Mouse (Mus musculus) right cerebral cortex, postnatal 10 days (tissue): ENCODE data around the gene Dzank1.

Experiments used
- DNase-seq, 2 experiments: peaks; one replicate each; pipeline ENCODE4 v3.0.0; 2021; ENCODE audit warnings: low spot score in 2 of 2

Gene Dzank1

GRCm38 (mm10) chr2:144526981-144527820, at the start of gene Dzank1, which contains the start of gene Polr3f:
Dzank1 (minus strand) TSS chr2:144527414.
Polr3f (plus strand) TSS chr2:144527718.
- DNase-seq: peak; percentile 98

- peak; percentile 98 to 99 for DNase-seq
Measured at GRCm38 (mm10) chr2:144555820-144556552, 28.8 kb upstream of the Dzank1 start, which contains the start of gene Sec23b. Sec23b (plus strand) TSS chr2:144556229.

- DNase-seq: no peak
Measured at GRCm38 (mm10) chr2:144555286-144555819, 28.1 kb upstream of the Dzank1 start.

- no peak for DNase-seq
Measured at GRCm38 (mm10) chr2:144553905-144554304, 26.7 kb upstream of the Dzank1 start.

GRCm38 (mm10) chr2:144550529-144550928, 23.3 kb upstream of the Dzank1 start, which contains the start of gene Rbbp9:
Rbbp9 (minus strand) TSS chr2:144550869.
- peak; percentile 82 to 89 for DNase-seq

GRCm38 (mm10) chr2:144547559-144547958, 20.3 kb upstream of the Dzank1 start:
- no peak for DNase-seq

- DNase-seq: no peak
Measured at GRCm38 (mm10) chr2:144545481-144545880, 18.3 kb upstream of the Dzank1 start.

GRCm38 (mm10) chr2:144545061-144545460, 17.8 kb upstream of the Dzank1 start:
- no peak for DNase-seq

GRCm38 (mm10) chr2:144544630-144545029, 17.4 kb upstream of the Dzank1 start:
- DNase-seq: no peak

- no peak for DNase-seq
Measured at GRCm38 (mm10) chr2:144543670-144544069, 16.5 kb upstream of the Dzank1 start.

GRCm38 (mm10) chr2:144541246-144541645, 14.0 kb upstream of the Dzank1 start:
- DNase-seq: no peak

- no peak for DNase-seq
Measured at GRCm38 (mm10) chr2:144537123-144537522, 9.9 kb upstream of the Dzank1 start.

- DNase-seq: no peak
Measured at GRCm38 (mm10) chr2:144527821-144528174, 584 bp upstream of the Dzank1 start.

- DNase-seq: peak; percentile 37 to 50
Measured at GRCm38 (mm10) chr2:144525856-144526255, 1.4 kb downstream of the Dzank1 start.

- DNase-seq: no peak
Measured at GRCm38 (mm10) chr2:144519772-144520171, 7.4 kb downstream of the Dzank1 start.

GRCm38 (mm10) chr2:144514619-144515018, 12.6 kb downstream of the Dzank1 start:
- DNase-seq: peak in 1 of 2 experiments; percentile 39

GRCm38 (mm10) chr2:144502134-144502533, 25.1 kb downstream of the Dzank1 start:
- no peak for DNase-seq

GRCm38 (mm10) chr2:144489342-144489741, 37.9 kb downstream of the Dzank1 start:
- DNase-seq: no peak

- DNase-seq: no peak
Measured at GRCm38 (mm10) chr2:144487476-144487875, 39.7 kb downstream of the Dzank1 start.

GRCm38 (mm10) chr2:144485439-144485838, 41.8 kb downstream of the Dzank1 start:
- DNase-seq: no peak

GRCm38 (mm10) chr2:144484084-144484483, 43.1 kb downstream of the Dzank1 start:
- DNase-seq: peak in 1 of 2 experiments; percentile 30

GRCm38 (mm10) chr2:144479421-144479820, 47.8 kb downstream of the Dzank1 start:
- peak in 1 of 2 experiments; percentile 38 for DNase-seq
